Mouse (Mus musculus): ENCODE data around the gene Snx30.

GRCm38 (mm10) chr4:59884136-59884696, 78.6 kb downstream of the Snx30 start:
- TF ChIP-seq EP300 (IDR thresholded peaks at IDR 0.05; ENCODE audit: low read depth) (no peak), CTCF (IDR thresholded peaks at IDR 0.05; ENCODE audit: low read depth) (no peak)

All from liver, postnatal 0 days (tissue).